Mouse (Mus musculus): Measurements from ENCODE around the gene Ipo7.

DNA sequence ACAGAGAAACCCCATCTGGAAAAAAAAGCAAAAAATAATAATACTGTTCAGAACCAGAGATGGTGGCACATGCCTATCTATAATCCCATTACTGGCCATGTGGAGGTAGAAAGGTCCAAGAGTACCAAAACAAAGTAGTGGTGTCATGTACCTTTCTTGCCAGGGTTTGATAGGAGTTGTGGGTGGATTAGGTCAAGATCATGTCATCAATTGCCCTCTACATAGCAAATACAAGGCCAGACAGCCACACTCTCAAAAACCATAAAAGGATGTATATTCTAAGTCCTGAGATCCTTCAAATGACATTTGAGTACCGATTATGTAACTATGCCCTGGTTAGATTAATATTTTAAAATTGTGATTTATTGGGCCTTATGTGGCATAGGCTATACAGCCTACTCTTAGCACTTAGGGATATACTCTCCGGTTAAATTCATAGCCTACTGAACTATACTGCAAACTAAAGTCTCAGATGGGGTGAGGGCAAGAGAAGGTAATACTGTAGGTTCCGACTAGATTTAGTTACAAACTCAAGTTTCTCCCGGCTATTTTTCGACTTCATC lies 42.1 kb downstream of the Ipo7 start:
- no peak for TF ChIP-seq POLR2A (IDR thresholded peaks at IDR 0.05; ENCODE audit: borderline replicate concordance, extremely low read depth, low read depth, low read length)
- no peak for TF ChIP-seq CTCF (IDR thresholded peaks at IDR 0.05; ENCODE audit: insufficient read depth, low read length)

All from lung, adult 2 months (tissue).